Mouse (Mus musculus): Measurements from ENCODE around the gene Zw10. TPM values are rescaled to one million over a fixed set of nuclear protein-coding genes. Genes with fewer than 3 reads are reported as not detected.
A peak's percentile ranks its signal among the peaks of the same experiment; 100 is the strongest.

Zw10 gene
- polyA plus RNA-seq, 1 experiment, result 24.0 TPM

- Histone ChIP-seq H3K4me3 (ENCODE audit: insufficient read depth, low read length) (no peak within 1 kb of the TSS), H3K4me1 (ENCODE audit: control insufficient read depth, insufficient read depth, low read length) (0 out of 2 replicates have a peak, but pooled peaks cover 2% of the 10 kb centered on the region), H3K27ac (ENCODE audit: insufficient read depth, low read length) (no peak within 1 kb of the TSS)
- TF ChIP-seq POLR2A (IDR thresholded peaks at IDR 0.05; ENCODE audit: low read depth, low read length), result no peak
- TF ChIP-seq CTCF (IDR thresholded peaks at IDR 0.05; ENCODE audit: borderline replicate concordance, insufficient read depth, low read length), result no peak
These were observed 25.7 kb downstream of the Zw10 start, which contains the start of gene Tmprss5 for GRCm38 (mm10) chr9:49081107-49081506. TSS of gene Tmprss5 (plus strand) at chr9:49081260.

DNA sequence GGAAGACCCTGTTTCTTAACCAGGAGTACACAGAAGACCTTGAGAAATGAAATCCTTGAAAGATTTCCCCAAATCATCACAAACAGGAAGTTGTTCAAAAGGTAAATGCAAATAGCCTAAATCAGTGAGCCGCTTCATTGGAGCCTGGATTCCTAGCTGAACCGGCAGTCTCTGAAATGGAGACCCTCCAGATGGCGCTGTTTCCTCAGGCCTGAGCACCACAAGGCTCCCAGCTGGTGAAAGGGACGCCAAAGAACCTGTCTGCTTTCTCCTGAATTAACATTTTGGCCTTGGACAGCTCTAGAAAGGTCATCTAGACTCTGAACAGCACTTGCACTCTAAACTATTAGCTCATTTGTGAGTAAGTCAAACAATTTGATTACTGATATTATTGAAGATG, 26.1 kb downstream of the Zw10 start:
- Histone ChIP-seq H3K27ac (ENCODE audit: insufficient read depth, low read length) (no peak overlapping the region), H3K4me3 (ENCODE audit: insufficient read depth, low read length) (no peak overlapping the region), H3K4me1 (ENCODE audit: control insufficient read depth, insufficient read depth, low read length) (0 out of 2 replicates have a peak, but pooled peaks cover 2% of the 10 kb centered on the region)
- TF ChIP-seq CTCF (IDR thresholded peaks at IDR 0.05; ENCODE audit: borderline replicate concordance, insufficient read depth, low read length), result peak; percentile 73; the same call in 1 of the 2 replicates
- TF ChIP-seq POLR2A (IDR thresholded peaks at IDR 0.05; ENCODE audit: low read depth, low read length), result no peak

- no peak overlapping the region for H3K27ac ChIP-seq (ENCODE audit: insufficient read depth, low read length)
- no peak overlapping the region for H3K4me3 ChIP-seq (ENCODE audit: insufficient read depth, low read length)
- no peak for TF ChIP-seq CTCF (IDR thresholded peaks at IDR 0.05; ENCODE audit: borderline replicate concordance, insufficient read depth, low read length)
- TF ChIP-seq POLR2A (IDR thresholded peaks at IDR 0.05; ENCODE audit: low read depth, low read length), result no peak
- H3K4me1 ChIP-seq (ENCODE audit: control insufficient read depth, insufficient read depth, low read length), result no peaks in the 10 kb centered on the region
These were observed 31.9 kb downstream of the Zw10 start for GRCm38 (mm10) chr9:49087317-49087716.

DNA sequence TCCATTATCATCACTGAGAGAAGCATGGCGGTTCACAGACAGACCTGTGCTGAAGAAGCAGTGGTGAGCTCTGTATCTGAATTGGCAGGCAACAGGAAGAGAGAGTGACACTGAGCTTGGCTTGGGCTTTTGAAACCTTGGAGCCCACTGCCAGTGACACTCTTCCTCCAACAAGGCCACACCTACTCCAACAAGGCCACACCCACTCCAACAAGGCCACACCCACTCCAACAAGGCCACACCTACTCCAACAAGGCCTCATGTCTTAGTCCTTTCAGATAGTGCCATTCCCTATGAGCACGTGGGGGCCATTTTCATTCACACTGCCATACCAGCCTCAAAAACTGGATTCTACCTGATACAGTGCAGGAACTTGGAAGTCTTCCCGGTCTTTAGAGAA, 43.5 kb downstream of the Zw10 start:
- H3K27ac ChIP-seq (ENCODE audit: insufficient read depth, low read length), result no peak overlapping the region
- no peak overlapping the region for H3K4me3 ChIP-seq (ENCODE audit: insufficient read depth, low read length)
- H3K4me1 ChIP-seq (ENCODE audit: control insufficient read depth, insufficient read depth, low read length), result no peaks in the 10 kb centered on the region
- no peak for TF ChIP-seq CTCF (IDR thresholded peaks at IDR 0.05; ENCODE audit: borderline replicate concordance, insufficient read depth, low read length)
- TF ChIP-seq POLR2A (IDR thresholded peaks at IDR 0.05; ENCODE audit: low read depth, low read length), result no peak

DNA sequence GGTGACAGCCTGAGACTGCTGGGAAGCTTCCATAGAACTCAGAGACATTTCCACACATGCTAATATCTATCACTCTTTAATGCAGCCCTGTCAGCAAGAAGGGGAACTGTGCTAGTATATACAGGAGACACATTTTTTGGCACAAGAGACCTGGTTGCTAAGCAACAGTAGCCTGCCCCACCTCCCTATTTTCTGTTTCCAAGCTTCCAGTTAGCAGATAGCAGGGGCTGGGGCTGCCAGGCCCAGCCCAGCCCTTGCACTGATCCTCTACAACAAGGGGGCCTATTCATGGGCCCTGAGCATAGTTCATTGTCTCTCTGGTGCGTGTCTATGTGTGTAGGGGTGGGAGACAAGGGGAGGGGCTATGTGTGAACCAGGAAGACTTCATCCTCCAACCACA, 46.9 kb downstream of the Zw10 start:
- no peak for TF ChIP-seq POLR2A (IDR thresholded peaks at IDR 0.05; ENCODE audit: low read depth, low read length)
- TF ChIP-seq CTCF (IDR thresholded peaks at IDR 0.05; ENCODE audit: borderline replicate concordance, insufficient read depth, low read length), result no peak
- H3K4me3 ChIP-seq (ENCODE audit: insufficient read depth, low read length), result no peak overlapping the region
- H3K4me1 ChIP-seq (ENCODE audit: control insufficient read depth, insufficient read depth, low read length), result no peaks in the 10 kb centered on the region
- H3K27ac ChIP-seq (ENCODE audit: insufficient read depth, low read length), result no peak overlapping the region

DNA sequence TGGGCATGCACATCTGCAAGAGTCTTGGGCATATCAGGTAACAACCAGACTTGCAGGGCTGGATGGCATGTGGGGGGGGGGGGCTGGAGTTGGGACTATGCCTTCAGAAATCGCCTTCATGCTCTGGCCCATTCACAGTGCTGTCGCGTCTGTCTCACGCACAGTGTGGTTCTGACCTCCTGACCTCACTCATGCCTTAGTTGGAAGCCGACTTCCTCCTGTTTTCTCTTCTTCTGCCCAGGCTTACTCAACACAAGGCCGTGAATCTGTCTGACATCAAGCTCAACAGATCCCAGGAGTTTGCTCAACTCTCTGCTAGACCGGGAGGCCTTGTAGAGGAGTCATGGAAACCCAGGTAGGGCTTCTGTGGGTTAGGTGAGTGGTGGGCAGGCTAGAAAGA, 53.7 kb downstream of the Zw10 start:
- Histone ChIP-seq H3K4me3 (ENCODE audit: insufficient read depth, low read length) (no peak overlapping the region), H3K27ac (ENCODE audit: insufficient read depth, low read length) (no peak overlapping the region), H3K4me1 (ENCODE audit: control insufficient read depth, insufficient read depth, low read length) (peaks cover 5% of the 10 kb centered on the region; the same call in 1 of the 2 replicates)
- TF ChIP-seq CTCF (IDR thresholded peaks at IDR 0.05; ENCODE audit: borderline replicate concordance, insufficient read depth, low read length) (no peak), POLR2A (IDR thresholded peaks at IDR 0.05; ENCODE audit: low read depth, low read length) (no peak)

GRCm38 (mm10) chr9:49110476-49111220, 55.2 kb downstream of the Zw10 start:
- H3K27ac ChIP-seq (ENCODE audit: insufficient read depth, low read length), result no peak overlapping the region
- TF ChIP-seq POLR2A (IDR thresholded peaks at IDR 0.05; ENCODE audit: low read depth, low read length) (no peak), CTCF (IDR thresholded peaks at IDR 0.05; ENCODE audit: borderline replicate concordance, insufficient read depth, low read length) (no peak)
- H3K4me1 ChIP-seq (ENCODE audit: control insufficient read depth, insufficient read depth, low read length), result peaks cover 5% of the 10 kb centered on the region; the same call in 1 of the 2 replicates
- no peak overlapping the region for H3K4me3 ChIP-seq (ENCODE audit: insufficient read depth, low read length)

GRCm38 (mm10) chr9:49111296-49111695, 55.9 kb downstream of the Zw10 start:
- H3K4me3 ChIP-seq (ENCODE audit: insufficient read depth, low read length), result no peak overlapping the region
- H3K27ac ChIP-seq (ENCODE audit: insufficient read depth, low read length), result no peak overlapping the region
- no peak for TF ChIP-seq CTCF (IDR thresholded peaks at IDR 0.05; ENCODE audit: borderline replicate concordance, insufficient read depth, low read length)
- H3K4me1 ChIP-seq (ENCODE audit: control insufficient read depth, insufficient read depth, low read length), result peaks cover 5% of the 10 kb centered on the region; the same call in 1 of the 2 replicates

- TF ChIP-seq POLR2A (IDR thresholded peaks at IDR 0.05; ENCODE audit: low read depth, low read length) (no peak), CTCF (IDR thresholded peaks at IDR 0.05; ENCODE audit: borderline replicate concordance, insufficient read depth, low read length) (no peak)
- no peaks in the 10 kb centered on the region for H3K4me1 ChIP-seq (ENCODE audit: control insufficient read depth, insufficient read depth, low read length)
- no peak overlapping the region for H3K27ac ChIP-seq (ENCODE audit: insufficient read depth, low read length)
- no peak overlapping the region for H3K4me3 ChIP-seq (ENCODE audit: insufficient read depth, low read length)
These were observed 62.9 kb downstream of the Zw10 start for GRCm38 (mm10) chr9:49118271-49118825.

- TF ChIP-seq CTCF (IDR thresholded peaks at IDR 0.05; ENCODE audit: borderline replicate concordance, insufficient read depth, low read length), result no peak
- TF ChIP-seq POLR2A (IDR thresholded peaks at IDR 0.05; ENCODE audit: low read depth, low read length), result no peak
- Histone ChIP-seq H3K27ac (ENCODE audit: insufficient read depth, low read length) (no peak overlapping the region), H3K4me3 (ENCODE audit: insufficient read depth, low read length) (no peak overlapping the region)
These were observed 64.3 kb downstream of the Zw10 start for GRCm38 (mm10) chr9:49119759-49120158.

More at GRCm38 (mm10) chr9:49119759-49120158, 64.3 kb downstream of the Zw10 start:
- no peaks in the 10 kb centered on the region for H3K4me1 ChIP-seq (ENCODE audit: control insufficient read depth, insufficient read depth, low read length)

All from embryonic fibroblast, embryonic 13.5 days (primary cell).